Mouse (Mus musculus) myocyte (in vitro differentiated cells): ENCODE results near the gene Entpd1. TPM values are rescaled to one million over a fixed set of nuclear protein-coding genes. Genes with fewer than 3 reads are reported as not detected.
A peak's percentile ranks its signal among the peaks of the same experiment; 100 is the strongest.
"Not testable (repeated sequence)": the region's sequence is repeated elsewhere in the genome, so short reads cannot be mapped to it uniquely, and the experiment has no call there.

Source experiments
- H3K27me3 ChIP-seq: one replicate; pipeline ENCODE4 v1.6.1; 2011; ENCODE audit not compliant: control insufficient read depth, insufficient read depth, insufficient read length
- H3K36me3 ChIP-seq: one replicate; pipeline ENCODE4 v1.6.1; 2011; ENCODE audit not compliant: control insufficient read depth, insufficient read depth
- H3K4me2 ChIP-seq: one replicate; pipeline ENCODE4 v1.6.1; 2011; ENCODE audit warnings: low read depth, control low read depth
- H3K4me3 ChIP-seq: one replicate; pipeline ENCODE4 v1.5.1; 2011; ENCODE audit warnings: mild to moderate bottlenecking, control low read depth, moderate library complexity
- H3K79me2 ChIP-seq: one replicate; pipeline ENCODE4 v1.6.1; 2011; ENCODE audit not compliant: control insufficient read depth, insufficient read depth
- H3ac ChIP-seq: one replicate; pipeline ENCODE4 v1.6.1; 2011; ENCODE audit not compliant: control insufficient read depth, insufficient read length
- CEBPB ChIP-seq: IDR thresholded peaks from 2 replicates; pipeline ENCODE4 v1.6.1; 2011; ENCODE audit warnings: mild to moderate bottlenecking, moderate library complexity; ENCODE audit not compliant: poor library complexity, insufficient read depth, severe bottlenecking
- E2F4 ChIP-seq: IDR thresholded peaks from one replicate; pipeline ENCODE4 v1.6.1; 2011; ENCODE audit warnings: mild to moderate bottlenecking, control low read depth, moderate library complexity; ENCODE audit not compliant: insufficient read depth
- MAX ChIP-seq: IDR thresholded peaks from one replicate; pipeline ENCODE4 v1.6.1; 2011; ENCODE audit warnings: low read depth, mild to moderate bottlenecking, control low read depth
- MYOD1 ChIP-seq, 3 experiments: IDR thresholded peaks; one replicate each; pipeline ENCODE4 v1.6.1; 2011; ENCODE audit warnings: control low read depth in 2 of 3, low read depth in 2 of 3, mild to moderate bottlenecking in 2 of 3, moderate library complexity in 1 of 3; ENCODE audit not compliant: insufficient read length in 2 of 3, control insufficient read depth in 1 of 3
- MYOG ChIP-seq, 3 experiments: IDR thresholded peaks; one replicate each; pipeline ENCODE4 v1.6.1; 2011; ENCODE audit warnings: control low read depth in 2 of 3, low read depth in 2 of 3, mild to moderate bottlenecking in 2 of 3; ENCODE audit not compliant: insufficient read length in 2 of 3, control insufficient read depth in 1 of 3, insufficient read depth in 1 of 3
- POLR2A ChIP-seq: IDR thresholded peaks from one replicate; pipeline ENCODE4 v1.6.1; 2011; ENCODE audit warnings: low read depth, mild to moderate bottlenecking, control low read depth, moderate library complexity; ENCODE audit not compliant: insufficient read length
- POLR2AphosphoS2 ChIP-seq: IDR thresholded peaks from one replicate; pipeline ENCODE4 v1.6.1; 2011; ENCODE audit warnings: low read depth, control low read depth; ENCODE audit not compliant: insufficient read length
- REST ChIP-seq: IDR thresholded peaks from one replicate; pipeline ENCODE4 v1.6.1; 2011; ENCODE audit warnings: mild to moderate bottlenecking, control low read depth, moderate library complexity; ENCODE audit not compliant: insufficient read depth, insufficient read length
- SRF ChIP-seq: IDR thresholded peaks from one replicate; pipeline ENCODE4 v1.6.1; 2011; ENCODE audit warnings: low read depth; ENCODE audit not compliant: control insufficient read depth, insufficient read length
- TCF12 ChIP-seq: IDR thresholded peaks from one replicate; pipeline ENCODE4 v1.6.1; 2011; ENCODE audit warnings: mild to moderate bottlenecking, control low read depth; ENCODE audit not compliant: poor library complexity, insufficient read depth, severe bottlenecking
- TCF3 ChIP-seq: IDR thresholded peaks from one replicate; pipeline ENCODE4 v1.6.1; 2011; ENCODE audit warnings: low read depth, control low read depth; ENCODE audit not compliant: insufficient read length
- USF1 ChIP-seq: IDR thresholded peaks from one replicate; pipeline ENCODE4 v1.6.1; 2011; ENCODE audit warnings: low read depth, mild to moderate bottlenecking, control low read depth, moderate library complexity
- polyA plus RNA-seq: library from polyadenylated mRNA; unstranded; fragments of >200 nt; fragmentation: generic; extraction: Trizol; gene quantifications from one replicate; pipeline ENCODE4 v1.2.1, GENCODE M21; 2012; ENCODE audit warnings: missing spikeins

Gene Entpd1
- polyA plus RNA-seq, 1 experiment = 0.07 TPM

- no peak for TF ChIP-seq TCF3
- Histone ChIP-seq H3K27me3 (no peaks in the 10 kb centered on the region), H3K4me3 (no peak overlapping the region), H3ac (no peak overlapping the region), H3K79me2 (no peaks in the 10 kb centered on the region), H3K4me2 (no peak overlapping the region), H3K36me3 (peaks cover 7% of the 10 kb centered on the region)
Measured at GRCm38 (mm10) chr19:40601870-40602269, 10.3 kb upstream of the Entpd1 start.

- no peak overlapping the region for H3K4me2 ChIP-seq
- H3K36me3 ChIP-seq = peaks cover 19% of the 10 kb centered on the region
- TF ChIP-seq MYOG (IDR thresholded peaks at IDR 0.05; ENCODE audit: control insufficient read depth in 1 of 3, insufficient read depth in 1 of 3, insufficient read length in 2 of 3, low read depth in 2 of 3) (no peak), POLR2AphosphoS2 (no peak), SRF (no peak), TCF3 (no peak), MAX (no peak), TCF12 (no peak), REST (no peak), POLR2A (no peak), USF1 (no peak), E2F4 (no peak), CEBPB (no peak), MYOD1 (IDR thresholded peaks at IDR 0.05; ENCODE audit: control insufficient read depth in 1 of 3, insufficient read length in 2 of 3, low read depth in 2 of 3) (no peak)
- H3K4me3 ChIP-seq = no peak overlapping the region
- H3K79me2 ChIP-seq = no peaks in the 10 kb centered on the region
- H3ac ChIP-seq = no peak overlapping the region
- no peaks in the 10 kb centered on the region for H3K27me3 ChIP-seq
Measured at GRCm38 (mm10) chr19:40605189-40605588, 7.0 kb upstream of the Entpd1 start.

GRCm38 (mm10) chr19:40607676-40608075 is 4.5 kb upstream of the Entpd1 start:
- no peak overlapping the region for H3ac ChIP-seq
- H3K27me3 ChIP-seq = no peaks in the 10 kb centered on the region
- H3K79me2 ChIP-seq = no peaks in the 10 kb centered on the region
- TF ChIP-seq MYOD1 (IDR thresholded peaks at IDR 0.05; ENCODE audit: control insufficient read depth in 1 of 3, insufficient read length in 2 of 3, low read depth in 2 of 3) = no peak
- H3K4me3 ChIP-seq = no peak overlapping the region
- H3K4me2 ChIP-seq = no peak overlapping the region
- peaks cover 19% of the 10 kb centered on the region for H3K36me3 ChIP-seq

GRCm38 (mm10) chr19:40614811-40615210 is 2.6 kb downstream of the Entpd1 start:
- Histone ChIP-seq H3K4me2 (peak overlapping the region; percentile 66), H3K36me3 (no peaks in the 10 kb centered on the region), H3K4me3 (no peak overlapping the region), H3K27me3 (no peaks in the 10 kb centered on the region), H3ac (no peak overlapping the region), H3K79me2 (no peaks in the 10 kb centered on the region)
- TF ChIP-seq E2F4 (no peak), USF1 (peak; percentile 26), MYOG (IDR thresholded peaks at IDR 0.05; ENCODE audit: control insufficient read depth in 1 of 3, insufficient read depth in 1 of 3, insufficient read length in 2 of 3, low read depth in 2 of 3) (peak in 1 of 3 experiments; percentile 47), TCF3 (no peak), CEBPB (no peak), MYOD1 (IDR thresholded peaks at IDR 0.05; ENCODE audit: control insufficient read depth in 1 of 3, insufficient read length in 2 of 3, low read depth in 2 of 3) (peak in 2 of 3 experiments; percentile 6 to 12), POLR2AphosphoS2 (no peak), POLR2A (no peak), REST (no peak)

GRCm38 (mm10) chr19:40616021-40616420 is 3.9 kb downstream of the Entpd1 start:
- Histone ChIP-seq H3K79me2 (no peaks in the 10 kb centered on the region), H3ac (no peak overlapping the region)
- TF ChIP-seq MAX = no peak
- TF ChIP-seq E2F4 = no peak
- TF ChIP-seq TCF12 = no peak
- no peak for TF ChIP-seq MYOD1 (IDR thresholded peaks at IDR 0.05; ENCODE audit: control insufficient read depth in 1 of 3, insufficient read length in 2 of 3, low read depth in 2 of 3)
- no peak for TF ChIP-seq MYOG (IDR thresholded peaks at IDR 0.05; ENCODE audit: control insufficient read depth in 1 of 3, insufficient read depth in 1 of 3, insufficient read length in 2 of 3, low read depth in 2 of 3)
- no peak for TF ChIP-seq TCF3
- no peak for TF ChIP-seq SRF
- TF ChIP-seq CEBPB = no peak
- no peak for TF ChIP-seq USF1
- no peak for TF ChIP-seq POLR2A

GRCm38 (mm10) chr19:40621616-40622015 is 9.4 kb downstream of the Entpd1 start:
- not testable (repeated sequence) for H3ac ChIP-seq, H3K27me3 ChIP-seq, H3K79me2 ChIP-seq, H3K4me2 ChIP-seq, H3K4me3 ChIP-seq, H3K36me3 ChIP-seq

More at GRCm38 (mm10) chr19:40616021-40616420, 3.9 kb downstream of the Entpd1 start:
- Histone ChIP-seq H3K4me3 (no peak overlapping the region), H3K4me2 (no peak overlapping the region), H3K36me3 (no peaks in the 10 kb centered on the region), H3K27me3 (no peaks in the 10 kb centered on the region)
